Mouse (Mus musculus): ENCODE results near the gene Scaf1.

- TF ChIP-seq POLR2A (IDR thresholded peaks at IDR 0.05; ENCODE audit: borderline replicate concordance, extremely low read depth, insufficient read depth, insufficient read length, poor library complexity, severe bottlenecking) = no peak
- no peak for TF ChIP-seq CTCF (IDR thresholded peaks at IDR 0.05; ENCODE audit: borderline replicate concordance, extremely low read depth, insufficient read depth, insufficient read length)
Measured at GRCm38 (mm10) chr7:44997940-44998428, 18.2 kb downstream of the Scaf1 start.
